Mouse (Mus musculus): ENCODE results near the gene Xpo4.

GRCm38 (mm10) chr14:57537261-57538015 is 127.8 kb downstream of the Xpo4 start:
- TF ChIP-seq POLR2A (IDR thresholded peaks at IDR 0.05; ENCODE audit: borderline replicate concordance, extremely low read depth, low read depth, low read length) (no peak), CTCF (IDR thresholded peaks at IDR 0.05; ENCODE audit: insufficient read depth, low read length) (no peak)
